Mouse (Mus musculus): ENCODE results near the gene St3gal3.

GRCm38 (mm10) chr4:118081608-118082331, 52.9 kb downstream of the St3gal3 start:
- TF ChIP-seq POLR2A (IDR thresholded peaks at IDR 0.05; ENCODE audit: borderline replicate concordance, insufficient read depth, low read length): no peak
- no peak for TF ChIP-seq CTCF (IDR thresholded peaks at IDR 0.05; ENCODE audit: borderline replicate concordance, insufficient read depth, low read depth, low read length)

All from cerebellum, adult 2 months (tissue).